Mouse (Mus musculus): ENCODE measurements around the gene Nlgn3.
A peak's percentile ranks its signal among the peaks of the same experiment; 100 is the strongest.

Gene Nlgn3

DNA sequence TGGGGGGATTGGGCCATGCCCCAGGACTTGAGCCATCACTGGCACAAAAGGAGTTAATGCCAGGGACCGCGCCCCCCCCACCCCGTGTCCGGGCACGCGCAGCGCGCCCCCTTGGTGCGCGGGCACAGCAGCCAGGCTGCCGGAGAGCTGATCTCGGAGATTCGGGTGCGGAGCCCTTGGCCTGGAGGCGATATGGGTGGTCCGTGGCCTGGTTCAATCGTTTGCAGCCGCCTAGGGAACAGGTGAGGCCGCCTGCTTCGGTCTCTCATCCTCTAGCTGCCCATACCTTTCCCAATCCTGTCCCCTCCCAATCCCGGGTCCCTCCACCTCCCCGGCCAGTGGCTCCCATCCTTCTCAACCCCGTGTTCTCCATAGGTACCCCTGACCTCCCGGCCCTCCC, at the start of gene Nlgn3:
Gene Nlgn3, plus strand, starts transcription at position 114 of the 400 bp plus-strand sequence.
- DNase-seq (ENCODE audit: low read depth, low spot score), result no peak

DNA sequence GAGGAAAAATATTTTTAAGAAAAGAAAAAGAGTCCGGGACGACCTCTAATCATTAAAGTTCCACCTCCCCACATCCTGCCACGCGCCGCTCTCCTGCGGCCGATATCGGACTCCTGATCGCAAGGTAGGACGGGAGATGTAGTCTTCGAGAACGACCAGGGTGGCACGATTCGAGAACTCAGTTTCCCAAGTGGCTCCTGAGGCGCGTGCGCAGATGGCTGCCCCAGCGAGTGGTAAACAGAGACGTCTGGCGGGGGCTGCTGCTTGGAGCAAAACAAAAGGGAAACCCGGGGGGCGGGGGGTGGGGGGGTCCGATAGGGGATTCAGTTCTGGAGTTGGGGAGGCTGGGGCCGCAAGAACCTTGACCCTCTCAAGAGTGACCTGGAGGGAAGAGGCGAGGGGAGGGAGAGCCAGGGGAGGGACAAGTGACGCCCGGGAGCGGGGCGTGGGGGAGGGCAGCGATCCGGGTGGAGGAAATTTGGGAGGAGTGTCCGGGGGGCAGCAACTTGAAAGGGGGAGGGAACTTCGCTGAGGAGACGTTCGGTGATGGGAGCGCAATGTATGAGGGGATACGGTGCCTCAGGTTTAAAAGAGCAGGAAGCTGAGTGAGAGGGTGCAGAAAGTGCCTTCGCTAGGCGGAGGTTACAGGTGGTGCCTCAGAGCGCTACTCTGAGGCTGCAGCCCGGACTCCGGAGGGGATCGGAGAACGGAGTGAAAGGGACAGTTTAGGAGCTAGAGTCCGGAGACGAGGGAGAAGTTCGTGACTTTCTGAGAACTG, 44.8 kb upstream of the Nlgn3 start, which contains the start of gene Foxo4:
Gene Foxo4, plus strand, starts transcription at position 577 of the 778 bp plus-strand sequence.
- peak; percentile 96 for DNase-seq (ENCODE audit: low read depth, low spot score)

GRCm38 (mm10) chrX:101254740-101255139, 44.2 kb upstream of the Nlgn3 start:
- DNase-seq (ENCODE audit: low read depth, low spot score), result peak; percentile 23

DNA sequence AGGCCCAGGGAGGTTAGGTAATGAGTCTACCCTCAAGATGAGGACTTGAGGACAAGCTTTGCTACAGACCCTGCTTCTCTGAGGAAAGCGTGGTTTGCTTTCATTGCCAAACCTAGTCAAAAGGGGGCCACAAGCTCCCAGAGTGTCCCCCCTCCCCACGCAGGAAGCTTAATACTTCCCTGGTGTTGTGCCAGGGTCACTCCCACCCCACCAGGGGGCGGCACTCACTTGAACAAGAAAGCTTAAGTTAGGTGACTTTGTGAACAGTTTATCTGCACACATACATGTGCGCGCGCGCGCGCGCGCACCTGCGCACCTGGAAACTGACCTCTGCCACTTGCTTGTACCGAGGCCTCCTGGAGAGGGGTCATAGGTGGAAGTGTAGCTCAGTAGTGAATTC, 42.4 kb upstream of the Nlgn3 start:
- DNase-seq (ENCODE audit: low read depth, low spot score), result peak; percentile 47

DNA sequence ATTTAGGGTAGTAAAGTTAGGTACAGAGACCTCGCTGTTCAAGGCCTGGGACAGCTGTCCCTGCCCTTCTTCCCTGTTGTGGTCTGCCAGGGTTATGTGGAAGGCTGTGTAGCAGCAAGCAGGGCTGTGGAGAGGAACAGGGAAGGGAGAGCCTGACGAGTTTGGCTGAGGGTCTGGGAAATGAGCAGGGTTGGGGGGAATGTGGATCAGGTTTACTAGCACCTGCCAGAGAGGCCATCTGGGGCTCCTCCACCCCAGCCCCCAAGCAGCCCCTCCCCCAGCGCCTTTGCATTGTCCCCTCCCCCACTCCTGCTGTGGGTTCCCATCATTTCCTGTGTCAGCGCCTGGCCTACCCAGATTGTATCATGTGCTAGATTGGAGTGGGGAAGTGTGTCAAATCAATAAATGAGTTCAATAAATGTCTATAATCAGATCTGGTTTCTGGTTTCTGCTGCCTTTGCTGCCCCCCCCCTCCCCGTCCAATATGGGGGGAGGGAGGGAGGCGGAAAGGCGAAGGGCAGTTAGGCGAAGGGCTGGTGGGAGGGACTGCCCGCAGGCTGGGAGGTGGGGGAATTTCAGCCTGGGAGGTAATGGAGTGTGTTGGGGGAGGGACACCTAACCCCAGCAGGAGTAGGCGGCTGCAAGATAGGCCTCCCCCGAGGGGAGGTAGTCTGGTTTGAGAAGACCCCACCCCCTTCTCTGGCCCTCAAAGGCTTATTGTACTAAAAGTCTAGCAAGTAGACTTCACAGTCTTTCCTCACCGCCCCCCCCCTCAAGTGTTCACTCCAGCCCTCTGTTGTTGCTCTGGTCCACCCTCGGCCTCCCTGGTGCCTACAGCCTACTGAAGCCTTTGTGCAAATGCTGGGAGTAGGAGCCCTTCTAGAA, 38.3 kb upstream of the Nlgn3 start:
- peak; percentile 91 for DNase-seq (ENCODE audit: low read depth, low spot score)

GRCm38 (mm10) chrX:101263892-101264291, 35.1 kb upstream of the Nlgn3 start, which contains the start of gene Gm614:
TSS of gene Gm614 (minus strand) at chrX:101263992.
- no peak for DNase-seq (ENCODE audit: low read depth, low spot score)

DNA sequence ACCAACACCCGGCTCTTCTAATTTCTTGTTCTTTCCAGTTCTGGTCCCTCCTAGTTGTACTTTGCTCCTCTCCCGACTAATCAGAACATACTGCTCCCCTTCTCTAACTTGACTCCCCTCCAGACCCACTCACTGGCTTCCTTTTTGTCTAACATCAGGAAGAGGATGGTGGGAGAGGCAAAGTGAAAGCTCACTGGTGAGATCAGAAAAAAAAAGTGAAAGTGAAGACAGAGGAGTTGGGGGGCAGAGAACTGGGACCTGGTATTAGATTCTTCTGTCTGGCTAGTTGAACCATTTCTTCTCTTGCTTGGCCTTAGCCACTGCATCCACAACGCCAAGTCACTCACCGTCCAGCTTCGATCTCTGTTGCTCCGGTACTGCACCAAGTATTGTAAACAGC, 32.3 kb upstream of the Nlgn3 start:
- no peak for DNase-seq (ENCODE audit: low read depth, low spot score)

GRCm38 (mm10) chrX:101268025-101268754, 30.8 kb upstream of the Nlgn3 start, which contains the start of gene Il2rg:
TSS of gene Il2rg (minus strand) at chrX:101268255.
- no peak for DNase-seq (ENCODE audit: low read depth, low spot score)

DNA sequence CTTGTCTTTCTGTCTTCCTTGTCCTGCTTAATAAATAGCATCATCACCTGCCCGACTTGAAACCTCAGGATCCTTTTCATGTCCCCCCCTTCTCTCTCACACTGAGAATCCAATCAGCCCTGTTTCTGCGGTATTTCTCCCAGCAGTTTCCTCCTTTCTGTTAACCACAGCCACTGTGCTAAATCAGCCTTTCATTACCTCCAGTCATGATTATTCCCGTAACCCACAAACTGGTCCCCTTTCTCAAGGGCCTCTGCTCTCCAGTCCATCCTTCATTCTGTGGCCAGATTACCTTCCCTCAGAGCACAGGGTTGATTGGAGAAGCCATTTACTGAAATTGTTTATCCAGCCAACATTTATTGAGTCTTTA, 30.2 kb upstream of the Nlgn3 start, which contains the start of gene Gm20489:
Gene Gm20489, minus strand, starts transcription at position 269 of the 370 bp plus-strand sequence.
- no peak for DNase-seq (ENCODE audit: low read depth, low spot score)

DNA sequence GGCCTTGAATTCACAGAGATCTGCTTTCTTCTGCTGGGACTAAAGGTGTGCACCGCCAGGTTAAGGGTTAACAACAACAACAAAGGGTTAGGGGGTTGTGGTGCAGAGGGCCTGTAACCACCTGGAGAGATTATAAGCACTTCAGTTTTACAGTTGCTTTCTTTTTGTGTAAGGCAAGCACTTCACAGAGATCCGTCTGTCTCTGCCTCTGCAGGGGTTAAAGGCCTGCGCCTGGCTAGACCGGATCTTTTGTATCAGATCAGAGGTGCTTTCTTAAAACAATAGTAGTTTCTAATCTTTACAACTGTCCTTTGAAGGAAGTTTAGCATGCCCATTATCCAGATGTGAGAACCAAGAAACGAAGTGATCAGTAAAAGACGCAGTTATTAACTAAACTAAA, 25.6 kb upstream of the Nlgn3 start:
- peak; percentile 68 for DNase-seq (ENCODE audit: low read depth, low spot score)

DNA sequence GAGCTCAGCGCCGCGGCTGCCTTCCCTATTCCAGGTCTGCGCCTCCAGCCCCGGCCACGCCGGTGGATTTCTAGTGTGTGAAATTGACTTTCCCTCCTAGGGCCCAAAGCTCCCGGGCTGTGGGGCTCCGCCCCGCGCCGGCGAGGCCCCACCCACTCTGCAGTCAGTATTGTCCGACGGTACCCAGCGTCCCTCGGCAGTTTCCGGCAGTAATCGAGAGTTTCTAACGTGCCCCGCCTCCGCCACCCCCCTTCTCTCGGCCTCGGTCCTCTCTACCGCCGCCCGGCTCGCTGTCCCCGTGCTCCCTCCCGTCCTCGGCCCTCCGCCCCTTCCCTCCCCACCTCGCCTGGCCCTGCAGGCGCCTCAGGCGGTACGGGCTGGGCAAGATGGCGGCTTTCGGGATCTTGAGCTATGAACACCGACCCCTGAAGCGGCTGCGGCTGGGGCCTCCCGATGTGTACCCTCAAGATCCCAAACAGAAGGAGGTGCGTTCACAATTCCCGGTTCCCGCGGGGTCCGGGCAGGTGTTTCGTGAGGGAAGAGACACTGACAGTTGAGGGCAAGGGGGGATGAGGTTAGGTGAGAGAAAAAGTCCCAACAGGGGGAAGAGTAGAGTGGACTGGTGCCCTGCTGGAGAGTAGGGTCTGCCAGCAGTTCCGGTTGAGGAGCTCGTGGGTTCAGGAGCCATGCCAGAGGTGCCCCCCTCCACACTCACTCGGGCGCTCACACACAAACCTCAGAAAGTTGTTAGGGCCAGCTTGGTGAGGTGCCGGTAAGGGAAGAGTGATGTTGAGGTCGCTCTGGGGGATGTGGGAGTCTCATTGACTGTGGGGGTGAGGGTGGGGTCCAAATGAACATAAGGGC, 24.9 kb upstream of the Nlgn3 start, which contains the start of gene Med12:
Gene Med12, plus strand, starts transcription at position 156 of the 864 bp plus-strand sequence.
- DNase-seq (ENCODE audit: low read depth, low spot score), result peak; percentile 86

DNA sequence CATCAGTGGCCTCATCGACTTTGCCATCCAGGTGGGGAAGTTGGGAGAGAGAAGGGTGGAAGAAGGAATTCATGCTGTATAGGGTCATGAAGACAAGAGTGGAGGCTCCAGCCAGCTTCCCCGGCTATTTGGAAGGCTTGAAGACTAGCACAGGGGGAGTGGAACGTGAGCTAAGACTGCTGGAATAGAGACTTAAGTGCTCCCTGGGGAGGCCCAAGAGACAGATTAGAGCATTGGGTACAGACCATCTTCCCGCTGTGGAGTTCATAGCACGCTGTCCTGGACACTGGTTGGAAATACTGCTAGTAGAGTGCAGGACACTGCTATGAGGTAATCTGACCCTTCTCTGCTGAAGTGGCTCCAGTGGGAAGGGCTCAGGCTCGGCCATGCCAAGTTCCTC, 16.2 kb upstream of the Nlgn3 start:
- no peak for DNase-seq (ENCODE audit: low read depth, low spot score)

- DNase-seq (ENCODE audit: low read depth, low spot score), result peak; percentile 64
Observed at GRCm38 (mm10) chrX:101285534-101285933, 13.4 kb upstream of the Nlgn3 start.

- no peak for DNase-seq (ENCODE audit: low read depth, low spot score)
Observed at GRCm38 (mm10) chrX:101285953-101286670, 12.9 kb upstream of the Nlgn3 start.

GRCm38 (mm10) chrX:101287543-101287942, 11.4 kb upstream of the Nlgn3 start:
- no peak for DNase-seq (ENCODE audit: low read depth, low spot score)

- DNase-seq (ENCODE audit: low read depth, low spot score), result no peak
Observed at GRCm38 (mm10) chrX:101288432-101288831, 10.5 kb upstream of the Nlgn3 start.

DNA sequence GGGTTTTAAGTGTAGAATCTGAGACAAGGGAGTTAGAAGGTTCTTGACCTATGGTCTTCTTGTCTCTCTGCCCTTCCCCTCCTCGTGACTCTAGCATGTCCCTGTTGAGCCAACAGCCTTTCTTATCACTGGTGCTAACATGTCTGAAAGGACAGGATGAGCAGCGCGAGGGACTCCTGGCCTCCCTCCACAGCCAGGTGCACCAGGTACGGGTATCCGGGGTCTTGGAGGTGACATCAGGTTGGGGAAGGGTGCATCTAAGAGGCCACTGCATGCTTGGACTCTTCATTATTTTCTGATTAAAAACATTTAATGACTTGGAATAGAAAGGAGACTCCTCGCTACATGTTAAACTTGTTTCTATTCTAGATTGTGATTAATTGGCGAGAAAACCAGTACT, 9.9 kb upstream of the Nlgn3 start:
- no peak for DNase-seq (ENCODE audit: low read depth, low spot score)

DNA sequence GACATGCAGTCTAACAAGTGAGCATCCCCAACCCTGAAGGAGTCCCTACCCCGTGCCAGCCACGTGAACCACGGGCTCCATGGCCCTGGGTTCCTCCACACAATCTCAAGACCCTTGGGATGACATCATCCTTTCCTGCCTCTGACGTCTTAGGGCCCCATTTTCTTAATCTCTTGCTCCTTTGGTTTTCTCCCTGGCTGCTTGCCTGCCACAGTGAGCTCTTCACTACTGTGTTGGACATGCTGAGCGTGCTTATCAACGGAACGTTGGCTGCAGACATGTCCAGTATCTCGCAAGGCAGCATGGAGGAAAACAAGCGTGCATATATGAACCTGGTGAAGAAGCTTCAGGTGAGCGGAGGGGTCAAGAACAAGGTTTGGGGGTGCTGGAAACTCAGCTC, 8.9 kb upstream of the Nlgn3 start:
- no peak for DNase-seq (ENCODE audit: low read depth, low spot score)

GRCm38 (mm10) chrX:101299473-101300426, 782 bp downstream of the Nlgn3 start:
- DNase-seq (ENCODE audit: low read depth, low spot score), result no peak
